Mouse (Mus musculus): ENCODE results near the gene Fer.

- TF ChIP-seq POLR2A (IDR thresholded peaks at IDR 0.05; ENCODE audit: insufficient read length, low read depth), result no peak
- no peak for TF ChIP-seq USF1 (IDR thresholded peaks at IDR 0.05; ENCODE audit: low read depth)
- TF ChIP-seq TCF12 (IDR thresholded peaks at IDR 0.05; ENCODE audit: insufficient read depth, poor library complexity, severe bottlenecking), result no peak
- TF ChIP-seq MAX (IDR thresholded peaks at IDR 0.05; ENCODE audit: low read depth), result no peak
- no peak for TF ChIP-seq E2F4 (IDR thresholded peaks at IDR 0.05; ENCODE audit: insufficient read depth)
- TF ChIP-seq CEBPB (IDR thresholded peaks at IDR 0.05; ENCODE audit: insufficient read depth, poor library complexity, severe bottlenecking), result no peak
- TF ChIP-seq POLR2AphosphoS2 (IDR thresholded peaks at IDR 0.05; ENCODE audit: insufficient read length, low read depth), result no peak
- no peak for TF ChIP-seq REST (IDR thresholded peaks at IDR 0.05; ENCODE audit: insufficient read depth, insufficient read length)
- no peak for TF ChIP-seq TCF3 (IDR thresholded peaks at IDR 0.05; ENCODE audit: insufficient read length, low read depth)
- no peak for TF ChIP-seq MYOG (IDR thresholded peaks at IDR 0.05; ENCODE audit: control insufficient read depth in 1 of 3, insufficient read depth in 1 of 3, insufficient read length in 2 of 3, low read depth in 2 of 3)
- TF ChIP-seq SRF (IDR thresholded peaks at IDR 0.05; ENCODE audit: control insufficient read depth, insufficient read length, low read depth), result no peak
Measured at GRCm38 (mm10) chr17:64097788-64098359, 235.0 kb downstream of the Fer start.

All from myocyte (in vitro differentiated cells).